Mouse (Mus musculus): ENCODE data around the gene Poln.

DNA sequence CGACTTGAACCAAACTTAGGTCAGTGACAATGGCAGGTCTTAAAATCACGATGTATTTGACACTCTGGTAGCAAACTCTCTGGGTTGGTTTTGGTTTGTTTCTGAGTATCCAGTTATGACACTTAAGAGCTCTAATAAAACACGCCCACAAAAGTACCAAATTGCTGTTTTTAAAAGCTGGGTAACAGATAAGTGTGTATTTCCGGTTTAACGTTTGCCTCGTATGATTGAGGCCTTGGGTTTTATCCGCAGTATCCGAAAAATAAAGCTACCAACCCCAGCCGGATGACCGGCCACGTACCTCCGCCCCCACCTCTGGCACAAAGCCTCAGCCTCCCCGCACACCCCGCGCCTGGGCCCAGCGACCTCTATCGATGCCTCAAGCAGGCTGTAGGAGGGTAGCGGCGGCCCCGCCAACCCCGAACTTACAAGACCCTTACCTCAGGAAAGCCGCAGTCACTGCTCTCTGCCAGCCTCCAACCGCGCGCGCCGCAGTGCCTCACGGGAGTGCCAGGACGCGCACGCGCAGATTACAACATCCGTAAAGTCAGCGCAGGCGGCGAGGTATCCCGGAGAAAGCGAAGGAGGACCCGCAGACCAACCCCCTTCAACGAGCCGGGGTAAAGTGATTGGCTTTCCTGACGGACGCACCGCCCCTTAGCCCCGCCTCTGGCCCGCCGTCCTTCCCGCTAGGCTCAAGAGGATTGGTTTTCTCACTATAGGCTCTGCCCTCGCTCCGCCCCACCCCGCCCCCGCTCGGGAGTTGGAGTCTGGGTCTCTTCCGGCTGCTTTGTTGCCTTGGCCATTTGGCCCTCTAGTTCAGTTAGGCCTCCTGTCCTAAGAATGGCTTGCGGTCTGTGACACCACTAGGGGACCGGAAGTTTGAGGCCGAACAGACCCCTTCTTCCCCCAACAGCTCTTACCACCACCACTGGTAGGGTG, at the start of gene Poln, which contains the start of gene Haus3:
- TF ChIP-seq TAL1 (IDR thresholded peaks at IDR 0.05; ENCODE audit: low read length) (no peak), GATA1 (IDR thresholded peaks at IDR 0.05; ENCODE audit: low read length) (no peak)
